Mouse (Mus musculus): ENCODE data around the gene Tshz3. TPM values are rescaled to one million over a fixed set of nuclear protein-coding genes. Genes with fewer than 3 reads are reported as not detected.

Gene Tshz3
- total and polyA plus RNA-seq, 2 experiments from 2014 or later: 6.7 to 11.1 TPM

DNA sequence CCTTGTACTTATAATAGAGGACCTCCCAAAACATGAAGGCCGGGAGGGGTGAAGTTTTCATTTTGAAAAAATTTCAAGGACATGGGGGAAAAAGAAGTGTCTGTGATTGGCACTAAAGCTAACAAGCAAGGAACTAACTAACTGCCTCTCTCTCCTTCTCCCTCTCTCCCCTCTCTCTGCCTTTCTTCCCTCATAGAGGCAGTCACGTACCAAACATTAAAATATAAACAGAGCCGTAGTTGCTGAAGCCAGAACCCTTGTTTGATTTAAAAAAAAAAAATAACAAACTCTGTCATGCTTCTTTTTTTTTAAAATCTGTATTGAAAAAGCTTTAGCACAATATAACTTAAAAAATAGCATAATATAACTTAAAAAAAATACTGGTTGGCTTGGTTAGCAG lies 10.9 kb downstream of the Tshz3 start:
- no peaks in the 10 kb centered on the region for H3K27me3 ChIP-seq (ENCODE audit: insufficient read depth, low read length)
- H3K27ac ChIP-seq (ENCODE audit: low read depth, low read length): no peak overlapping the region
- no peak overlapping the region for H3K4me3 ChIP-seq (ENCODE audit: low read depth, low read length)
- no peak for TF ChIP-seq CTCF (IDR thresholded peaks at IDR 0.05)
- no peaks in the 10 kb centered on the region; the same call in 1 of the 2 replicates for H3K4me1 ChIP-seq (ENCODE audit: insufficient read depth, low read length)
- no peak overlapping the region for H3K9ac ChIP-seq (replicated peaks; ENCODE audit: low read length, poor library complexity, severe bottlenecking)
- H3K9me3 ChIP-seq (ENCODE audit: low read length): no peaks in the 10 kb centered on the region
- no peak overlapping the region for H3K4me2 ChIP-seq (ENCODE audit: low read depth, low read length, poor library complexity, severe bottlenecking)
- DNase-seq (ENCODE audit: low spot score) (no peak), ATAC-seq (ENCODE audit: low FRiP score) (no peak)
- H3K36me3 ChIP-seq (ENCODE audit: insufficient read depth, low read length): no peaks in the 10 kb centered on the region
- WGBS: 53% methylated on average over 3 of the region's 3 CpGs

DNA sequence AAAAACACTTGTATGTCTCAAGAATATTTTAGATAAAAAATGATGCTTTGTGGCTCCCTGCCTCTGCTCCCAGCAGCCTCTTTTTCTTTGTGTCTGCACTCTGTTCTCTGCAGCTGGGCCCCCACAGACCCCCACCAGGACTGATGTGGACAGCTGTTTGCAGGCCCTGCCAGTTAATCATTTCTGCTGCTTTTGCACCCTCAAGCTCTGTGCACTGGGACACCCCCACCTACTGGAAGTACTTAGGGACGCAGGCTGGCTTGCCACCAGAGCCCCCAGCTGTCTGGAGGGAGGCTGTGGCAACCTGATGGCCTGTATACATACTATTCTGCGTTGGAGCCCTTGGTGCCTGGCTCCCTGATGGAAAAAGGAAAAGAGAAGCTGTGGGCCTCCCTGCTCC lies 11.3 kb downstream of the Tshz3 start:
- no peak overlapping the region for H3K9ac ChIP-seq (replicated peaks; ENCODE audit: low read length, poor library complexity, severe bottlenecking)
- no peaks in the 10 kb centered on the region for H3K9me3 ChIP-seq (ENCODE audit: low read length)
- no peak overlapping the region for H3K4me2 ChIP-seq (ENCODE audit: low read depth, low read length, poor library complexity, severe bottlenecking)
- no peaks in the 10 kb centered on the region for H3K36me3 ChIP-seq (ENCODE audit: insufficient read depth, low read length)
- peak; percentile 71 for TF ChIP-seq CTCF (IDR thresholded peaks at IDR 0.05)
- no peak overlapping the region for H3K4me3 ChIP-seq (ENCODE audit: low read depth, low read length)
- no peak overlapping the region for H3K27ac ChIP-seq (ENCODE audit: low read depth, low read length)
- H3K27me3 ChIP-seq (ENCODE audit: insufficient read depth, low read length): no peaks in the 10 kb centered on the region
- DNase-seq (ENCODE audit: low spot score): peak; percentile 58
- ATAC-seq (ENCODE audit: low FRiP score): no peak
- H3K4me1 ChIP-seq (ENCODE audit: insufficient read depth, low read length): no peaks in the 10 kb centered on the region; the same call in 1 of the 2 replicates
- 19% methylated on average over 2 of the region's 2 CpGs for WGBS

DNA sequence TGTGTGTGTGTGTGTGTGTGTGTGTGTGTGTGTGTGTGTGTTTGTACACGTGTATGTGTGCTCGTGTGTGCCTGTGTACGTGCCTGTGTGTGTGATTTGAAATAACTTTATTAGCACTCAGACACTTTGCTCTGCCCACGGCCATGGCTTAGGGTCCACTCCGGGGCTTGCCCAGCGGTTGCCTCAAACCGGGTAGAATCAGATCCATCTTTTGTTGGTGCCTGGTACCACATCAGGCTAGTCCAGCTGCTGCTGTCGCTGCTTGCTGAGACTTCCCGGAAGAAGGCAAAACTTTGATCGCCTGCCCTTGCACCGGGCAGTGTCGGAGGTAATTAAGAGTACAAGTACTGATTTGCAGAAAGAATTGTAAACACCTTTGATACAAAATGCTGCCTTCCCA lies 12.1 kb downstream of the Tshz3 start:
- WGBS: 41% methylated on average over 12 of the region's 12 CpGs
- no peak overlapping the region for H3K4me3 ChIP-seq (ENCODE audit: low read depth, low read length)

DNA sequence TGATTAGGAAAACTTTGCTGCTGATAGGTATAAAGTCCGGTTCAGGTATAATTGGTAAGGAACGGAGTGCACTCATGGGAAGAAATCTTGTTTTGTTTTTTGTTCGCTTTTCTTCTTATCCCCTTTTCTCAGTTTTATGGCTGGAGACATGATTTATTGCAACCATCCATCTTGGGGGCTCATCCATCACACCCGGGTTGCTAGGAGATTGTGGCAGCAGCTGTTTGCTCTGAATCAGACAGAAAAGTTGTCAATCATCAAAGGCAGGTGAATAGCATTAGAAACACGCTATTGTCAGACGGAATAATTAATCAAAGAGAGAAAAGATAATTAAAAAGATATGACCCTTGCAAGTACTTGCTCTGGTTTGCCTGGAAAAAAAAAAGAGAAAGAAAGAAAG lies 12.5 kb downstream of the Tshz3 start:
- H3K9ac ChIP-seq (replicated peaks; ENCODE audit: low read length, poor library complexity, severe bottlenecking): no peak overlapping the region

More for the DNA sequence above, 12.1 kb downstream of the Tshz3 start:
- Histone ChIP-seq H3K36me3 (ENCODE audit: insufficient read depth, low read length) (no peaks in the 10 kb centered on the region), H3K4me1 (ENCODE audit: insufficient read depth, low read length) (no peaks in the 10 kb centered on the region; the same call in 1 of the 2 replicates), H3K4me2 (ENCODE audit: low read depth, low read length, poor library complexity, severe bottlenecking) (peak overlapping the region; percentile 12; the same call in 1 of the 2 replicates), H3K27me3 (ENCODE audit: insufficient read depth, low read length) (no peaks in the 10 kb centered on the region), H3K9ac (replicated peaks; ENCODE audit: low read length, poor library complexity, severe bottlenecking) (no peak overlapping the region), H3K27ac (ENCODE audit: low read depth, low read length) (no peak overlapping the region), H3K9me3 (ENCODE audit: low read length) (no peaks in the 10 kb centered on the region)
- no peak for DNase-seq (ENCODE audit: low spot score)
- no peak for TF ChIP-seq CTCF (IDR thresholded peaks at IDR 0.05)
- ATAC-seq (ENCODE audit: low FRiP score): no peak

DNA sequence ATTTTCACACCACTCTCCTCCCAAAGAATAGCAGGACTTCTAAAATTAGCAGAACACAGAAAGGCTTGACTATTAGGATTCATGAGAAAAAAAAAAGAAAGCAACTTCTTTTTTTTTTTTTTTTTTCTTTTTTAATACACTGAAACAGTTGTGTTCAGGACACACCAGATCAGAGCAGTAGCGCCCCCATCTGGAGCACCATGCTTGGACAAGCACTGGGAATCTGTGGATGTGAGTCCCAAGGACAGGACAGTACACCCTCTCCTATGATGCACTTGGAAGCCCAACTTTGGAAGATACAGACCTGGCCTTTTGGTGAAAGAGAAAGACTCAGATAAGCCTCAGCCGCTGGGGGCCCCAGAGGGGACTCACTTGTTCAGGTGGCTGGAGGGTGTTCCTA lies 13.8 kb downstream of the Tshz3 start:
- TF ChIP-seq CTCF (IDR thresholded peaks at IDR 0.05): 0 out of 2 replicates have a peak, but pooled peaks have one; percentile 20
- no peak for ATAC-seq (ENCODE audit: low FRiP score)
- H3K36me3 ChIP-seq (ENCODE audit: insufficient read depth, low read length): no peaks in the 10 kb centered on the region
- H3K4me3 ChIP-seq (ENCODE audit: low read depth, low read length): no peak overlapping the region
- H3K4me2 ChIP-seq (ENCODE audit: low read depth, low read length, poor library complexity, severe bottlenecking): no peak overlapping the region
- no peak overlapping the region for H3K9ac ChIP-seq (replicated peaks; ENCODE audit: low read length, poor library complexity, severe bottlenecking)
- no peak overlapping the region for H3K27ac ChIP-seq (ENCODE audit: low read depth, low read length)
- H3K9me3 ChIP-seq (ENCODE audit: low read length): no peaks in the 10 kb centered on the region
- H3K4me1 ChIP-seq (ENCODE audit: insufficient read depth, low read length): no peaks in the 10 kb centered on the region; the same call in 1 of the 2 replicates
- no peak for DNase-seq (ENCODE audit: low spot score)
- 62% methylated on average over 2 of the region's 2 CpGs for WGBS
- H3K27me3 ChIP-seq (ENCODE audit: insufficient read depth, low read length): no peaks in the 10 kb centered on the region

More for the DNA sequence above, 12.5 kb downstream of the Tshz3 start:
- WGBS: 45% methylated on average over 6 of the region's 6 CpGs
- Histone ChIP-seq H3K27ac (ENCODE audit: low read depth, low read length) (no peak overlapping the region), H3K27me3 (ENCODE audit: insufficient read depth, low read length) (no peaks in the 10 kb centered on the region), H3K4me1 (ENCODE audit: insufficient read depth, low read length) (no peaks in the 10 kb centered on the region; the same call in 1 of the 2 replicates), H3K4me3 (ENCODE audit: low read depth, low read length) (no peak overlapping the region), H3K4me2 (ENCODE audit: low read depth, low read length, poor library complexity, severe bottlenecking) (peak overlapping the region; percentile 12; the same call in 1 of the 2 replicates), H3K9me3 (ENCODE audit: low read length) (no peaks in the 10 kb centered on the region), H3K36me3 (ENCODE audit: insufficient read depth, low read length) (no peaks in the 10 kb centered on the region)
- TF ChIP-seq CTCF (IDR thresholded peaks at IDR 0.05): no peak
- DNase-seq (ENCODE audit: low spot score): no peak
- ATAC-seq (ENCODE audit: low FRiP score): no peak

DNA sequence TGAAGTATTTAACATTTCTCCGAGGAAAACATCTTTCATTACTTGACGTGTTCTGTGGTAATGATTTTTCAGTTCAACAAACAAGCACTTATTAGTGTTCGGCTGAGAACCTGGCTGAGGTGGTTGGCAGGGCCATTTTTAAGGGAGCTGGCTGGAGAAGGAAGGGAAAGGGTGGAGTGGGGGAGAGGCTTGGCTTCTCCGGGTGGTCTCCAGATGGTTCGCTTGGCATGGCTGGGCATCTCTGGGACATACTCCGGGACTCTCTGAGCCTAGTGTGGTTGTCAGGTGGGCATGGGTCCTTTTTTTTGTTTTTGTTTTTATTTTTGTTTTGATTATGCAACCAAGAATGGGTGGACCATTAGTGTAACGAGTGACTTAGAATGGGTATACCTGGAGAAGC lies 16.4 kb downstream of the Tshz3 start:
- ATAC-seq (ENCODE audit: low FRiP score) (no peak), DNase-seq (ENCODE audit: low spot score) (no peak)
- 81% methylated on average over 7 of the region's 7 CpGs for WGBS
- H3K27me3 ChIP-seq (ENCODE audit: insufficient read depth, low read length): no peaks in the 10 kb centered on the region
- no peak overlapping the region for H3K27ac ChIP-seq (ENCODE audit: low read depth, low read length)
- no peaks in the 10 kb centered on the region for H3K9me3 ChIP-seq (ENCODE audit: low read length)
- no peak overlapping the region for H3K4me3 ChIP-seq (ENCODE audit: low read depth, low read length)
- H3K36me3 ChIP-seq (ENCODE audit: insufficient read depth, low read length): no peaks in the 10 kb centered on the region
- H3K4me2 ChIP-seq (ENCODE audit: low read depth, low read length, poor library complexity, severe bottlenecking): no peak overlapping the region
- H3K4me1 ChIP-seq (ENCODE audit: insufficient read depth, low read length): no peaks in the 10 kb centered on the region; the same call in 1 of the 2 replicates
- H3K9ac ChIP-seq (replicated peaks; ENCODE audit: low read length, poor library complexity, severe bottlenecking): no peak overlapping the region
- TF ChIP-seq CTCF (IDR thresholded peaks at IDR 0.05): no peak
